Mouse (Mus musculus) limb, embryonic 11.5 days (tissue): Measurements from ENCODE around the gene Arap1. TPM values are rescaled to one million over a fixed set of nuclear protein-coding genes. Genes with fewer than 3 reads are reported as not detected.
A peak's percentile ranks its signal among the peaks of the same experiment; 100 is the strongest.

Experiments
- ATAC-seq: fragments of 200-750 bp; cut with Nextera tagmentation; 2 replicates; pipeline ENCODE4 v1.8.0; 2017; ENCODE audit warnings: low read depth; ENCODE audit not compliant: insufficient number of reproducible peaks, low FRiP score, low TSS enrichment
- DNase-seq: peaks from one replicate; pipeline ENCODE4 v3.0.0-alpha.2; 2015; ENCODE audit warnings: low spot score
- H3K27ac ChIP-seq: fragments of 300-500 bp; sonication (generic); replicated peaks from 2 replicates; pipeline ENCODE4 v1.5.1; 2014; ENCODE audit warnings: low read depth, mild to moderate bottlenecking, low read length
- H3K27me3 ChIP-seq: fragments of 300-500 bp; sonication (generic); 2 replicates; pipeline ENCODE4 v1.6.1; 2014; ENCODE audit warnings: mild to moderate bottlenecking, low read length, mixed read lengths; ENCODE audit not compliant: control insufficient read depth, insufficient read depth
- H3K36me3 ChIP-seq: fragments of 300-500 bp; sonication (generic); 2 replicates; pipeline ENCODE4 v1.6.1; 2014; ENCODE audit warnings: mild to moderate bottlenecking, low read length, moderate library complexity, mixed read lengths; ENCODE audit not compliant: control insufficient read depth, insufficient read depth
- H3K4me1 ChIP-seq: fragments of 300-500 bp; sonication (generic); 2 replicates; pipeline ENCODE4 v1.6.1; 2014; ENCODE audit warnings: low read length, mixed read lengths; ENCODE audit not compliant: control insufficient read depth, insufficient read depth
- H3K4me2 ChIP-seq: fragments of 300-500 bp; sonication (generic); 2 replicates; pipeline ENCODE4 v1.6.1; 2014; ENCODE audit warnings: low read depth, mild to moderate bottlenecking, moderate library complexity; ENCODE audit not compliant: severe bottlenecking
- H3K4me3 ChIP-seq: fragments of 300-500 bp; sonication (generic); 2 replicates; pipeline ENCODE4 v1.5.1; 2014; ENCODE audit warnings: low read depth, low read length
- H3K9ac ChIP-seq: fragments of 300-500 bp; sonication (generic); 2 replicates; pipeline ENCODE4 v1.6.1; 2014; ENCODE audit warnings: mild to moderate bottlenecking, low read length
- H3K9me3 ChIP-seq: fragments of 300-500 bp; sonication (generic); 2 replicates; pipeline ENCODE4 v1.6.1; 2016; ENCODE audit warnings: low read length; ENCODE audit not compliant: control insufficient read depth
- WGBS: fragments of 180-500 bp; shearing (Covaris S2); extraction: QIAGEN DNeasy Blood & Tissue Kit; methylation state at CpG from one replicate; pipeline ENCODE4 v1.1.7; 2014; 5-methylcytosine and 5-hydroxymethylcytosine counted together
- polyA plus RNA-seq: library from polyadenylated mRNA; unstranded; fragments of >200 nt; fragmentation: Nextera tagmentation; extraction: Ambion mirVana; gene quantifications from 2 replicates; pipeline ENCODE4 v1.2.1, GENCODE M21; 2014

The Arap1 gene
- polyA plus RNA-seq, 1 experiment from 2014 or later, result 14.3 TPM

DNA sequence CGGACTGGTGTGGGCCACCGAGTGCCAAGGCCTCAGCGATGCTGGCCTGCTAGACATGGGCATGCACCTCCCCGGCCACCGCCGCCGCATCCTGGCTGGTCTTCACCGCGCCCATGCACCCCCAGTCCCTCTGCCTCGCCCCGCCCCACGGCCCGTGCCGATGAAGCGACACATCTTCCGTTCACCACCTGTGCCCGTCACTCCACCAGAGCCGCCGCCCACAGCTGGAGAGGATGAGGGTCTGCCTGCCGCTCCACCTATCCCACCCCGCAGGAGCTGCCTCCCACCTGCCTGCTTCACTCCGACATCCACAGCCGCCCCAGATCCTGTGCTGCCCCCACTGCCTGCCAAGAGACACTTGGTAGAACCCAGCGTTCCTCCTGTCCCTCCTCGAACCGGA lies 25.2 kb downstream of the Arap1 start:
- Histone ChIP-seq H3K27me3 (no peaks in the 10 kb centered on the region), H3K27ac (no peak overlapping the region), H3K36me3 (no peaks in the 10 kb centered on the region), H3K4me2 (no peak overlapping the region), H3K4me1 (peaks cover 4% of the 10 kb centered on the region), H3K4me3 (no peak overlapping the region), H3K9ac (no peak overlapping the region), H3K9me3 (no peaks in the 10 kb centered on the region)
- no peak for DNase-seq
- ATAC-seq, result no peak
- WGBS, result 80% methylated on average over 26 of the region's 26 CpGs

DNA sequence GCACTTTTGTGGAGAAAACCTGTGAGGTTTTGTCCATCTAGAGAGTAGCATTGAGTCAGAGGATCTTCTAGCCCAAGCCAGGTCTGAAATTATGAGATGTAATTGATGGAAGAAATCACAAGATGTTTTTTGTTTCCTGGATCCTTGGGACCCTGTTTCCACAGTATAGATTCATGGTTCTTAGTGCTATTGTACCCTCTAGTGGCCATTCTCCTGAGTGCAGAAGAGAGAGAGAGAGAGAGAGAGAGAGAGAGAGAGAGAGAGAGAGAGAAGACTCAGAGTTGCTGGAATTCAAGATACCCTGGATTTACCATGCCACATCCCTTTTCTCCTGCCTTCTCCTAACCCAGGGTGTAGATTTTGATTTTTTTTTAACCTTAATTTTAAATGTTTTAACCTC lies 26.3 kb downstream of the Arap1 start:
- ATAC-seq (no peak), DNase-seq (no peak)
- H3K27ac ChIP-seq, result no peak overlapping the region
- no peaks in the 10 kb centered on the region for H3K27me3 ChIP-seq
- no peak overlapping the region for H3K9ac ChIP-seq
- H3K4me3 ChIP-seq, result no peak overlapping the region
- no peak overlapping the region for H3K4me2 ChIP-seq
- no peaks in the 10 kb centered on the region for H3K9me3 ChIP-seq
- H3K36me3 ChIP-seq, result no peaks in the 10 kb centered on the region
- peaks cover 8% of the 10 kb centered on the region for H3K4me1 ChIP-seq

DNA sequence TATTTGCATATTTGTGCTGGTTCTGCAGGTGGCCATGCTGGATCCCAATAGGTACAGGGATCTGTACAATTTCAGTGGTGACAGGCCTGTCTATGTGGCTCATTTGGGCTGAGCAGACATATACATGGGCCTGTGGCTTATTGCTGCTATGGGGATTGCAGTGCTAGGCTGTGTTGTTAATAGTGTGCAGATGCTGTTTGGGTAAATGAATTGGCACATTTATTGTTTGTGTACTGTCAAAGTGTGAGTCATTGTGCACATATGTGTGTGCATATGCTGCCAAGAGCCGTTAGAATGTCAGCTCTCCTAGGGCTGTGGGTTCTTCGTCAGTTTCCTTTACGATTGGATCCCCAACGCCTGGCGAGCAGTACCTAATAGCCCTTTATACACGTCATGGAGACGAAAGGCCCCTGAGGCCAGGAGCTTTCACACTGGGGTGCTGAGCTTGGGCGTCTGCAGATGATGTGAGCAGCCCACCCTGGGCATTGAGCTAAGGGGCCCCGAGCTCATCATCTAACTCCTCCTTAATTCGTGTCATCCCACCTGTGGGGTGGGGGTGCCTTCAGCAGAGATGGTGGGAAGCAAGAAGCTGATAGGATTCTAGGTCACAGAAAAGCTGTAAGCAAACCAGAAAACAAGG lies 29.0 kb downstream of the Arap1 start:
- no peak overlapping the region for H3K4me2 ChIP-seq
- no peak overlapping the region for H3K4me3 ChIP-seq
- H3K9me3 ChIP-seq, result no peaks in the 10 kb centered on the region
- H3K27me3 ChIP-seq, result no peaks in the 10 kb centered on the region
- H3K36me3 ChIP-seq, result no peaks in the 10 kb centered on the region
- peaks cover 8% of the 10 kb centered on the region for H3K4me1 ChIP-seq
- no peak for DNase-seq
- 56% methylated on average over 10 of the region's 10 CpGs for WGBS
- no peak for ATAC-seq
- no peak overlapping the region; the same call in 1 of the 2 replicates for H3K27ac ChIP-seq
- no peak overlapping the region for H3K9ac ChIP-seq

DNA sequence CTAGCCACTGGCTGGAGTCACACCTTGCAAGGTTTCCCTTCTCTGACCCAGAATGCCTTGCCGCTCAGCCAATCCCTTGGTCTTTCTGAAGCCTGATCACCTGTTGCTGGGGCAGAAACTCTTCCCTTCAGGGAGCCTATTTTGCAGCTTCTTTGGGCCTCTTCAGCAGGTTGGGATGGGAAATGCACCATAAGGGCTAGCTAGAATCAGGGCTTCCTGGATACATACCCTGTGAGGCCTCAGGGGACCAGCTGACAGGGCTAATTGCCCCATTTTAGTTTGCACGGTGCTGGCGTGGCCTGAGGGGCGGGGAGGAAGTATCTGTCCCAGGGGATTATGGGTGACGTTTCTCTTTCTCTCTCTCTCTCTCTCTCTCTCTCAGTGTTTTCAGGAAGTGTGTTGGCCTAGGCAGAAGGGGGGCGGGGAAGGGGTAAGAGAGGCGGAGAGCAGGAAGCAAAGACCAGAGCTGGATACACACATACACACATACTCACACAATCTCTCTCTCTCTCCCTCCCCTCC lies 29.9 kb downstream of the Arap1 start:
- Histone ChIP-seq H3K4me2 (peak overlapping the region; percentile 33; the same call in 1 of the 2 replicates), H3K27ac (no peak overlapping the region), H3K27me3 (no peaks in the 10 kb centered on the region), H3K4me3 (no peak overlapping the region), H3K4me1 (peaks cover 8% of the 10 kb centered on the region), H3K36me3 (no peaks in the 10 kb centered on the region), H3K9me3 (no peaks in the 10 kb centered on the region), H3K9ac (no peak overlapping the region; the same call in 1 of the 2 replicates)
- WGBS, result 18% methylated on average over 7 of the region's 7 CpGs
- peak; percentile 65 for DNase-seq
- peak; percentile 41 for ATAC-seq

DNA sequence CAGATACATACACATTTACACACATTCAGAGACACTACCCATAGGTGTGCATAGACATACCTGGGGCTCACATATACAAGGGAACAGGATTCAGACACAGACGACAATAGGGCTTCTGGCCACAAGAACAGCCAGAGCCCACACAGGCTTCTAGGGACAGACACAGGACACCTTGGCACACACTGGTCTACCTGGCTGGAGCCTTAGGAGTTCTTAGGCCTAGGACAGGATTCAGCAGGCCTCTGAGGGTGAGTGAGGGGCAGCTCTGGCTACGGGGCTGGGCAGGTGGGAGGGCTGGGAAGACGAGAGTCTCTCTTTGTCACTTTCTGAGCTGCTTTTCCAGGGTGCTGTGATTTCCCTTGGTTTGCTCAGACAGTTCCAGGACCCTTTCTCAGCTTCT lies 30.4 kb downstream of the Arap1 start:
- Histone ChIP-seq H3K4me3 (no peak overlapping the region), H3K4me2 (no peak overlapping the region), H3K27ac (no peak overlapping the region), H3K9ac (peak overlapping the region; percentile 8; the same call in 1 of the 2 replicates), H3K9me3 (no peaks in the 10 kb centered on the region), H3K4me1 (peaks cover 8% of the 10 kb centered on the region), H3K36me3 (no peaks in the 10 kb centered on the region), H3K27me3 (no peaks in the 10 kb centered on the region)
- ATAC-seq (no peak; the same call in 1 of the 2 replicates), DNase-seq (no peak)
- WGBS, result 65% methylated on average over 3 of the region's 3 CpGs

DNA sequence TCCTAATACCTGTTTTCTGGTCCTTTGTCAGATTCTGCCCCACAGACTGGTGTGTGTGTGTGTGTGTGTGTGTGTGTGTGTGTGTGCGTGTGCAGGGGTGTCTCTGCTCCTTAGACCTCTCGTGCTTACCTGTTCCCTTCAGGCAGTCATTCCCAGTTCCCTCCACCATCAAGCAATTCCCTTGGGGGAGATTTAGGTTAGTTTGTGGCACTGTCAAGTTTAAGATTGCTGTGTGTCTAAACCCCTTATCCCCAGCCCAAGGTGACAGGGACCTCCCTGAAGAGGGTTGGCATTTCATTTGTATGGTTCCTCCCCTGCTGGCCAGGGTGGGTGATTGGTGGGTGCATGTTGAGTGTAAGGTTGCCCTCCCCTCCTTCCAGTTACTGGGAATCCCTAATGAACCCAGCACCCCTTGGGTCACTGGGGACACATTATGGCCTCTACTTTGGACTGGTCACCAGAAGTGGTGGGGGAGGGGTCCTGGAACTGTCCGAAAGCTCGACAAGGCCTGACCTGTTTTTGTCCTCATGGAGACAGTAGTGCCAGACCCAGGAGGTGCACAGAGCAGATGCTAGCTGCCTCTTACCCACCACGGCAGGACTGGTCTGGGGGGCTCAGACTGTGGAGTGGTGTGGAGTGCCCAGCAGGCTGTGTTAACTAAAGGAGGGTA lies 31.1 kb downstream of the Arap1 start:
- H3K4me2 ChIP-seq, result no peak overlapping the region
- ATAC-seq (no peak), DNase-seq (no peak)
- H3K9me3 ChIP-seq, result no peaks in the 10 kb centered on the region
- H3K27me3 ChIP-seq, result no peaks in the 10 kb centered on the region
- H3K4me1 ChIP-seq, result peaks cover 8% of the 10 kb centered on the region
- WGBS, result 61% methylated on average over 5 of the region's 5 CpGs
- no peaks in the 10 kb centered on the region for H3K36me3 ChIP-seq
- H3K27ac ChIP-seq, result no peak overlapping the region
- no peak overlapping the region; the same call in 1 of the 2 replicates for H3K9ac ChIP-seq
- H3K4me3 ChIP-seq, result no peak overlapping the region

DNA sequence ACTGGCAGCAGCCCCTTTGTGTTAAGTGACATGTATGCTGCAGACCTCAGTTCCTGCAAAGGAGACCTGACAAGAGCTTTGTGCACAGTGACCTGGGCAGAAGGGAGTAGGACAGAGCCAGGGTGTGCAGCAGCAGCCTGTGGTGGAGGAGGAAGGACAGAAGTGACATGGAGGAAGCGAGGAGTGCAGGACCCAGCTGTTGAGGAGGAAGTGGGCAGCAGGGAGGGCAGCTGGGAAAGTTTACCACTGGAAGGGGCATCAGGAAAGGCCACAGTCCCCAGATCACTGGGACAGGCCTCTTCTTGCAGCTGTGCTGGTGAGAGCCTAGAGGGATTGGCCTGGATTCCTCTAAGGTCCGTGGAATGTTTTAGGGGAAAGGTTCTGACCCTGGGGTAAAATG lies 31.9 kb downstream of the Arap1 start:
- DNase-seq (no peak), ATAC-seq (no peak)
- no peak overlapping the region for H3K9ac ChIP-seq
- no peaks in the 10 kb centered on the region for H3K27me3 ChIP-seq
- WGBS, result 75% methylated on average over 2 of the region's 2 CpGs
- H3K9me3 ChIP-seq, result no peaks in the 10 kb centered on the region
- H3K36me3 ChIP-seq, result no peaks in the 10 kb centered on the region
- H3K4me1 ChIP-seq, result peaks cover 8% of the 10 kb centered on the region
- no peak overlapping the region for H3K27ac ChIP-seq
- H3K4me2 ChIP-seq, result no peak overlapping the region
- H3K4me3 ChIP-seq, result no peak overlapping the region

DNA sequence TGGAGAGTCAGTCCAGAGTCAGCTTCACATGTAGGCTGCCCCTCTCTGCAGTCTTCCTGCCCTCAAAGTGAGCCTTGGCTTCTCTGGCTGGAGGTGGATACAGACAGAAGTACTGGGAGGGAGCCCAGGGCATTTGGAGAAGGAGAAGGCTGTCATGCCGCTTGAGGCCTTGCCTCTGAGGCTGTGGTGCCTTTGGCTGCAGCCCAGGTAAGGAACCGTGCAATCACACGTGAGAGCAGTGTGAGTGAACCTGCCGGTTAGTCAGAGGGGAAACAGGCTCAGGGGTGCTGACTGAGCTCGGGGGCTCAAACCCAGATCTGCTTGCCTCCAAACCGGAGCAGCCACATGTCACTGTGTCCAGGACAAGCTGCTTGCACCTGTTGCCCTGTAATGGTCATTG lies 33.6 kb downstream of the Arap1 start:
- Histone ChIP-seq H3K27ac (no peak overlapping the region), H3K4me2 (no peak overlapping the region), H3K36me3 (no peaks in the 10 kb centered on the region), H3K4me3 (no peak overlapping the region), H3K9me3 (no peaks in the 10 kb centered on the region), H3K9ac (no peak overlapping the region), H3K27me3 (no peaks in the 10 kb centered on the region), H3K4me1 (peaks cover 14% of the 10 kb centered on the region)
- DNase-seq (no peak), ATAC-seq (no peak)
- 78% methylated on average over 6 of the region's 6 CpGs for WGBS
